Mouse (Mus musculus): Measurements from ENCODE around the gene Tasp1. TPM values are rescaled to one million over a fixed set of nuclear protein-coding genes. Genes with fewer than 3 reads are reported as not detected.
"Not testable (repeated sequence)": the region's sequence is repeated elsewhere in the genome, so short reads cannot be mapped to it uniquely, and the experiment has no call there.

Tasp1 gene
- polyA plus RNA-seq, 1 experiment = 0.91 TPM

GRCm38 (mm10) chr2:139906441-139907157 is 160.0 kb downstream of the Tasp1 start:
- Histone ChIP-seq H3K4me1 (peaks cover 24% of the 10 kb centered on the region; the same call in 1 of the 2 replicates), H3K9me3 (no peaks in the 10 kb centered on the region), H3K4me3 (replicated peaks) (no peak overlapping the region), H3K36me3 (replicated peaks; ENCODE audit: low read length) (peaks cover 12% of the 10 kb centered on the region), H3K27me3 (replicated peaks) (no peaks in the 10 kb centered on the region)
- TF ChIP-seq GATA1 (IDR thresholded peaks at IDR 0.05; ENCODE audit: borderline replicate concordance, low read length) (no peak), FLI1 (IDR thresholded peaks at IDR 0.05; ENCODE audit: low read length) (no peak)

DNA sequence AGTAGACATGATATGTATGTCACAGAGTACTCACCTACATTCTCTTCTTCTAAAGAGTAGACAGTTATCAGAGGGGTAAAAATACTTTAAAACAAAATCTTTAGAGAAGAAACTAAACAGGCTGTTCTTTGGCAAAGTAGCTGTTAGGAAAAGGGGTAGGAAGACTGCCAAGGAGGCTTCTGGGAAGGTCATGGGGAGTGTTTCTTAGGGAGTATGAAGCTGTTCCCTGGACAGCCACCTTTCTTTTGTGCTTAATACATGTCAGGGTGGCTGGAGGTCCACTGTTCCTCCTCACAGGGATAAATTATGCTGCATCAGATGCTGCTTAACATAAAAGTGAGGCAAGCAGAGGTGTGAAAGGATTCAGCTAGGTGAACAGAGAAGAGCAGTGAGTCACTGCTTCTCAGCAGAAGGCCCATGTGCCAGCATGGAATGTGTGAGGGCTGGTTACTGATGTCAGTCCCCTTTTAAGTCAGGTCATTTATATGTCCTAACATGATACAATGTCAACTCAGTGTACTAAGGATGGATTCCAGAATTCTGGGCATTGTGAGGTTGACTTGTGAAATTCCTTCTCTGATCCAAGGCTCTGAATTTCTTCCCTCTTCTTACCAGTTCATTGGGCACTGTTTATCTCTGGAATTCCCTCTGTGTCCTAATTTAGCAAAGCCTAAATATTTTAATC is 175.1 kb downstream of the Tasp1 start:
- TF ChIP-seq FLI1 (IDR thresholded peaks at IDR 0.05; ENCODE audit: low read length) (no peak), GATA1 (IDR thresholded peaks at IDR 0.05; ENCODE audit: borderline replicate concordance, low read length) (no peak)
- Histone ChIP-seq H3K4me3 (replicated peaks) (no peak overlapping the region), H3K4me1 (peaks cover 7% of the 10 kb centered on the region), H3K36me3 (replicated peaks; ENCODE audit: low read length) (no peaks in the 10 kb centered on the region), H3K9me3 (no peaks in the 10 kb centered on the region), H3K27me3 (replicated peaks) (no peaks in the 10 kb centered on the region)

- peaks cover 7% of the 10 kb centered on the region for H3K4me1 ChIP-seq
- H3K9me3 ChIP-seq = no peaks in the 10 kb centered on the region
- TF ChIP-seq FLI1 (IDR thresholded peaks at IDR 0.05; ENCODE audit: low read length) (no peak), GATA1 (IDR thresholded peaks at IDR 0.05; ENCODE audit: borderline replicate concordance, low read length) (no peak)
- no peaks in the 10 kb centered on the region for H3K27me3 ChIP-seq (replicated peaks)
- peaks cover 11% of the 10 kb centered on the region for H3K36me3 ChIP-seq (replicated peaks; ENCODE audit: low read length)
- no peak overlapping the region for H3K4me3 ChIP-seq (replicated peaks)
Measured at GRCm38 (mm10) chr2:139884264-139884637, 182.4 kb downstream of the Tasp1 start.

- no peak for TF ChIP-seq GATA1 (IDR thresholded peaks at IDR 0.05; ENCODE audit: borderline replicate concordance, low read length)
- no peak for TF ChIP-seq FLI1 (IDR thresholded peaks at IDR 0.05; ENCODE audit: low read length)
- Histone ChIP-seq H3K4me1 (peaks cover 7% of the 10 kb centered on the region), H3K27me3 (replicated peaks) (no peaks in the 10 kb centered on the region), H3K4me3 (replicated peaks) (no peak overlapping the region), H3K9me3 (no peaks in the 10 kb centered on the region), H3K36me3 (replicated peaks; ENCODE audit: low read length) (peaks cover 11% of the 10 kb centered on the region)
Measured at GRCm38 (mm10) chr2:139883581-139884263, 182.9 kb downstream of the Tasp1 start.

GRCm38 (mm10) chr2:139878052-139878621 is 188.5 kb downstream of the Tasp1 start:
- H3K36me3 ChIP-seq (replicated peaks; ENCODE audit: low read length) = peaks cover 9% of the 10 kb centered on the region
- no peaks in the 10 kb centered on the region for H3K27me3 ChIP-seq (replicated peaks)
- H3K4me3 ChIP-seq (replicated peaks) = no peak overlapping the region
- H3K4me1 ChIP-seq = no peaks in the 10 kb centered on the region; the same call in 1 of the 2 replicates
- H3K9me3 ChIP-seq = no peaks in the 10 kb centered on the region
- TF ChIP-seq FLI1 (IDR thresholded peaks at IDR 0.05; ENCODE audit: low read length) = no peak
- no peak for TF ChIP-seq GATA1 (IDR thresholded peaks at IDR 0.05; ENCODE audit: borderline replicate concordance, low read length)

DNA sequence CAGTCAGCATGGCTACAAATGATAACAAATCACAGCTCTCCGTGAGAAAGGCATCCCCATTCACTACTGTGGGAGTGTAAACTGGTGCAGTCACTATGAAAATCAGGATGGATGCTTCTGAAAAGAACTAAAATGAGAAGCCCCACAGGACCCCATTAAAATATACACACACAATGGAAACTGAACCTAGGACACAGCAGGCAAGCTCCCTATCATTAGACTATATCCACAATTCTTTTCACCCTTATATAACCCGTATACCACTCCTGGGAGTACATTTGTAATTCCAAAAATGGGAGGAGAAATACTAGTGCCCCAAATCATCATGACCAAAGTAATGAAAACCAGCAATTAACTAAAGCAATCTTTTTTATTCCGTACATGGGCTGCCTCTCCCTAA is 190.7 kb downstream of the Tasp1 start:
- H3K4me3 ChIP-seq (replicated peaks) = no peak overlapping the region
- no peaks in the 10 kb centered on the region for H3K4me1 ChIP-seq
- no peaks in the 10 kb centered on the region for H3K27me3 ChIP-seq (replicated peaks)
- TF ChIP-seq FLI1 (IDR thresholded peaks at IDR 0.05; ENCODE audit: low read length) = no peak
- no peak for TF ChIP-seq GATA1 (IDR thresholded peaks at IDR 0.05; ENCODE audit: borderline replicate concordance, low read length)
- H3K36me3 ChIP-seq (replicated peaks; ENCODE audit: low read length) = peaks cover 5% of the 10 kb centered on the region
- no peaks in the 10 kb centered on the region for H3K9me3 ChIP-seq

- Histone ChIP-seq H3K4me3 (replicated peaks) (no peak overlapping the region), H3K27me3 (replicated peaks) (no peaks in the 10 kb centered on the region), H3K36me3 (replicated peaks; ENCODE audit: low read length) (no peaks in the 10 kb centered on the region), H3K4me1 (no peaks in the 10 kb centered on the region), H3K9me3 (peaks cover under 1% of the 10 kb centered on the region; the same call in 1 of the 2 replicates)
- no peak for TF ChIP-seq FLI1 (IDR thresholded peaks at IDR 0.05; ENCODE audit: low read length)
- TF ChIP-seq GATA1 (IDR thresholded peaks at IDR 0.05; ENCODE audit: borderline replicate concordance, low read length) = no peak
Measured at GRCm38 (mm10) chr2:139874173-139874572, 192.4 kb downstream of the Tasp1 start.

DNA sequence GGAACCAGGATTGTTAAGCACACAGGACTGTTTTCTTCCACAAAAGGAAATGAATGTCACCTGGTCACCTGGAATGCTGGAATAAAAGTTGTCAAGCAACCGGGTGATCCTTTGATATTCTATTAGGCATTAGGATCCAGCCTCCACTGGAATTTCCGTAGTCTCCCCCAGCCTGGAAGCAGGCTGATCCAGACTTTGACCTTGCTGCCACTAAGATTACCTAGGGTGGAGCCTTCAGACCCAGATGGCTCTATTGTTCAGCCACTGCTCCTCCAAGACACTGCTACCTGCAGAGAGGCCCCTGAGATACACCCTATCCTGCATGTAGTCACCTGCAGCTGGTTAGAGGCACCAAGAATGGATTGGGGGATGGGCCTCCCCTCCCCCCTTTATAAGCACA is 192.8 kb downstream of the Tasp1 start:
- Histone ChIP-seq H3K27me3 (replicated peaks) (no peaks in the 10 kb centered on the region), H3K9me3 (peaks cover 4% of the 10 kb centered on the region; the same call in 1 of the 2 replicates), H3K4me1 (no peaks in the 10 kb centered on the region), H3K4me3 (replicated peaks) (no peak overlapping the region), H3K36me3 (replicated peaks; ENCODE audit: low read length) (no peaks in the 10 kb centered on the region)
- TF ChIP-seq GATA1 (IDR thresholded peaks at IDR 0.05; ENCODE audit: borderline replicate concordance, low read length) (no peak), FLI1 (IDR thresholded peaks at IDR 0.05; ENCODE audit: low read length) (no peak)

DNA sequence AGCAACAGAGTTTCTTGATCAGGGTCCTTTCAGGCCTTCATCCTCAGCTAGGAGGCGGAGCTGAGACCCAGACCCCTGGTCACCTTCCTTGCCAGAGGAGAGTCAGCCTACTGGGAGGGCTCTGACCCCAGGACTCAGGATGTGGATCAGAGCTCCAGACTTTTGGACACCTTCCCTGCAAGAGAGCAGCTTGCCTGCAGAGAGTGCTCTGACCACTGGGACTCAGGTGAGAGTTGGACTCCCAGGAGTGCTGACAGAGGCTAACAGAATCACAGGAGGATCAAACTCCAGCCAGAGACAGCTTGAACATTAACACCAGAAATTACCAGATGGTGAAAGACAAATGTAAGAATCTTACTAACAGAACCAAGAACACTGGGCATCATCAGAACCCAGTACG is 197.5 kb downstream of the Tasp1 start:
- not testable (repeated sequence) for H3K9me3 ChIP-seq; H3K36me3 ChIP-seq (replicated peaks; ENCODE audit: low read length); H3K27me3 ChIP-seq (replicated peaks); H3K4me1 ChIP-seq; H3K4me3 ChIP-seq (replicated peaks)

- H3K4me1 ChIP-seq; H3K9me3 ChIP-seq; H3K4me3 ChIP-seq (replicated peaks); H3K27me3 ChIP-seq (replicated peaks); H3K36me3 ChIP-seq (replicated peaks; ENCODE audit: low read length): not testable (repeated sequence)
Measured at GRCm38 (mm10) chr2:139863396-139863795, 203.2 kb downstream of the Tasp1 start.
